Mouse (Mus musculus) right cerebral cortex, postnatal 10 days (tissue): ENCODE results near the gene Rtp3.

Source experiments
- DNase-seq, 2 experiments: peaks; one replicate each; pipeline ENCODE4 v3.0.0; 2021; ENCODE audit warnings: low spot score in 2 of 2

Rtp3 gene

GRCm38 (mm10) chr9:110945343-110945742 lies 45.0 kb downstream of the Rtp3 start:
- DNase-seq: no peak

DNA sequence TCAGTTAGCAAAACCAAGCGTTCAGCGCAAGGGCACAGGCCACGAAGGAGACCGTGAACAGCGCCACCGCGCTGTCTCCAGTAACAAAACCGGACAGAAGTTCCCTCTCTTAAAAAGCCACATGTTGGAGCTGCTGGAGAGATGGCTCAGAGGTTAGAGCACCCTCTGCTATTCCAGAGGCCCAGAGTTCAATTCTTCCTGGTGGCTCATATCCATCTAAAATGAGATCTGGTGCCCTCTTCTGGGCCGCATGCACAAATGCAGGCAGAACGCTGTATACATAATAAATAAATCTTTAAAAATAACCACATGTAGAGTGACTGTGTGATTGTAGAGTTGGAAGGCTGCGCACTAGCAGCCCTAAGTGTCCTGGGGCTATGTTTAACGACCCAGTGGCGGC lies 46.1 kb downstream of the Rtp3 start:
- DNase-seq: no peak

DNA sequence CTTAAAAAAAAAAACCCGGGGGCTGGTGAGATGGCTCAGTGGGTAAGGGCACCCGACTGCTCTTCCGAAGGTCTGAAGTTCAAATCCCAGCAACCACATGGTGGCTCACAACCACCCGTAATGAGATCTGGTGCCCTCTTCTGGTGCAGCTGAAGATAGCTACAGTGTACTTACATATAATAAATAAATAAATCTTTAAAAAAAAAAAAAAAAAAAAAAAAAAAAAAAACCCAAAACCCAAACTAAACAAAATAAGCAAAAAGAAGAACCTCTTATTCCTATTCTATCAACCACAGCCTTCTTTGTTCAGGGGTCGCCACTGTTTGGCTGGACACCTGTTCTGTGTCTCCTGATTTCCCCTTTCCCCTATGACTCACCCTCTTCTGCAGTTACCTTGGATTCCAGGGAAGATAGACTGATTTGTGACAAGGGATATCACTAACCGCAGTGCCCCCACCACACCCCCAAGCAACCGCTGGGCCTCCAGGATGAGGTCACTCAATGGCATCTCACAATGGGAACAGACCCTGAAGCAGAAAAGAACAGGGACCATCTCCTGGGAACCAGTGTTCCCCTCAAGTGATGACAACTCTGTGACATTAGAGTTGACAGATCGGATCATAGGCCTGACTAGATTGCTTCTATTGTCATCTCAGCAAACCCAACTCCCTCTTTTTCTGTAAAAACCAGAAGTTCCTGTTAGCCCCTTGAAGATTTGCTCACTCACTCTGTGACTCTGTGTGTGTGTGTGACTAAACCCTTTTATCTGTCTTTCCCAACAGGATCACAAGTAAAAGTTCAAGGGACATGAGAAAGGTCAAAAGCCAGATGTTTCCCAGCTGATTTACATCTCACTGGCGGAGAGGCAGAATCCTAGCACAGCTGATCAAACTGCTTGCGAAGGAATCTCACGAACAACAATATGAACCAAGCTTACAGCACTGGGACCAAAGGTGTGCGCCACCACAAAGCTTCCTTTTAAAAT lies 52.6 kb downstream of the Rtp3 start:
- no peak for DNase-seq

GRCm38 (mm10) chr9:110935941-110936340 lies 54.4 kb downstream of the Rtp3 start:
- DNase-seq: no peak
